Mouse (Mus musculus) liver, postnatal 0 days (tissue): ENCODE data around the gene Eva1b.

Experiments used
- CTCF ChIP-seq: sonication (generic); IDR thresholded peaks from 2 replicates; pipeline ENCODE4 v1.5.1; 2016; ENCODE audit warnings: antibody characterized with exemption, low read depth
- EP300 ChIP-seq: IDR thresholded peaks from 2 replicates; pipeline ENCODE4 v1.6.1; 2016; ENCODE audit warnings: antibody characterized with exemption, low read depth, mild to moderate bottlenecking

DNA sequence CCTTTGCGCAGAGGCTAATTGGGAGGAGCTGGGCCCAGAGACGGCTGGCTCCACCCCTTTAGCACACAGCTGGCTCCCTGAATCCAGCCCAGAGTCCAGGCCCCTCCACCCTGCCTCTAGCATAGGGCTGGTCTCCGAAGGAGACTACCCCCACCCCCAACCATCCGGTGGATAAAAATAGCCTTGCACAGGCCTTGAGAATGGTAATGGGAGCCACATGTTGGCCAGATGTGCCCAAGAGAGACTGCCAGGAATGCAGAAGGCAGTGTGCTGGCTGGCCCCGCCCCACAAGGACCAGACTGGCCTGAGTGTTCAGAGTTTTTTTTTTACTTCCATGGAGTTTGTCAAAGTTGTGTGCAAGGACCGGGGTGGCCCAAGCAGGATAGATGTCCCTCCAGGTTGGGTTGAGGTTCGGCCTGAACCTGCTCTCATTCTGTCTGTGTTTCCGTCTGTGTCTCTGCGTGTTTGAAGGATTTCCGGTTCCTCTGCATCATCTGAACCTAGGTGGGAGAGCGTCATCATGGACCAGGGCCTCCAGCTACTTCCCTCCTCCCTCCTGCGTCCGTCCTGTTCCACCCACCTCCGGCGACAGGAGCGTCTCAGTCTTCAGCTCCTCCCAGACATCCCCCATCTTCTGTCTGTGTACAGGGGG is 2.9 kb downstream of the Eva1b start:
- TF ChIP-seq EP300 (no peak), CTCF (no peak)
